Mouse (Mus musculus) brain, adult 2 months (tissue): ENCODE measurements around the gene Foxg1.
A peak's percentile ranks its signal among the peaks of the same experiment; 100 is the strongest.

Experiments
- DNase-seq: peaks from one replicate; pipeline ENCODE4 v3.0.0; 2011; ENCODE audit warnings: low read depth, low spot score

Foxg1 gene

DNA sequence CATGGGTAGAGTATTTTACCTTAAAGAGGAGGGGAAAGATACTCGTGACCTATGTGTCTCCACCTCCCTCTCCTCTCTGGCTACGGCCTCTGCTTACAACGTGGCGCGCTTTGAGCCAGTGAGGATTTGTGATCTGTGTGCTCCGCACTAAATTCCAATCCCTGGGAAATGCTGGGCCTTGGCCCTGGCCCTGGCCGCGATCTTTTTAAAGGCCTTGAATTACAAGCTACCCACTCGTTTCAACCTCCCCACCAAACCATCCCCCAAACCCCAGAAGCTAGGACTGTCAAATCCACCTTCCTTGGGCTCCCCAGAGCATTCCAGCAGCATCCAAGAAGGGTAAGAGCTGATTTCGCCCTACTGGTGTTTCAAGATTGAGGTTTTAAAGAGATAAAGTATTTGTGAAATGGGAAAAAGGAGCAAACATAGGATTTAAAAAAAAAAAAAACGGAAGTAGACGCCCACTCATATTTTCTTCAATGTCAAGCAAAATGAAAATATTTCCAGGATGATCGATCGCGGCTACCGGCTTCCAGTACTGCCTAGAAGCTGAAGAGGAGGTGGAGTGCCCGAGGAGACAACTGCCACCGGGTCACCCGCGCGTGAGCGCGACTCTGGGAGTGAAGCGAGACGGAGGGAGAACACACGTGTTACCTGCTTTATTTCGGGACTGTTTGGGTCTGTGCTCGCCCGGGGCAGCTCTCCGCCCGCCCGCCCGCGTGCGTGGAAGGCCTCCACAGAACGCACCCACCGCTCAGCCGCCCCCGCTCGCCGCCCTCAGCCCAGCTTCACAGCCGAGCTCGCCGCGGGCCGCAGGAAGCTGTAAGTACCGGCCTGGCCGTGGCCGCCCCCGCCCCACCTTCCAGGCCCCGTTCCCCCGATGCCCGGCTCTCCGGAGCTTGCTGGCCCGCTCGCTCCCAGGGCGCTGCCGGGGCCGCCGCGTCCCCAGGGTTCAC, at the start of gene Foxg1:
Gene Foxg1, plus strand, starts transcription at position 96 of the 956 bp plus-strand sequence.
- peak; percentile 76 for DNase-seq

DNA sequence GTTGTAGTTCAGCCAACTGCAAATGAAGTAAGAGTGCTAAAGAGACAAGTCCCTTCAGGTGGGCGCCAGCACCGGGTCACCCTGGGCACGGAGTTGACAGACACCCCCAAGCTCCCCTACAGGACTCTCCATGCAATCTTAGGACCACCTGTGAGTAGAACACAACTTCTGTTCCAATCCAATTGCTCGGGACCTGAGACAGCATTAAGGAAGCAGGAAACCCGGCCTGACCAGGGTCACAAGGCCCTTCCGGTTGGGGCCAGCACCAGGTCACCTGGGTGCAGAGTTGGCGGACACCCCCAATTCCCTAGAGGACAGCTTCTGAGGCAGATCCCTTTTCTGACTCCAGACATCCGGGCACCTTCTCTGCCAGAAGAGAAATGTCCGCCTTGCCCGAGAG, 32.8 kb upstream of the Foxg1 start:
- DNase-seq: no peak

- DNase-seq: peak; percentile 58
Measured at GRCm38 (mm10) chr12:49368931-49369330, 13.5 kb upstream of the Foxg1 start.

GRCm38 (mm10) chr12:49372170-49372569, 10.3 kb upstream of the Foxg1 start:
- peak; percentile 71 for DNase-seq

DNA sequence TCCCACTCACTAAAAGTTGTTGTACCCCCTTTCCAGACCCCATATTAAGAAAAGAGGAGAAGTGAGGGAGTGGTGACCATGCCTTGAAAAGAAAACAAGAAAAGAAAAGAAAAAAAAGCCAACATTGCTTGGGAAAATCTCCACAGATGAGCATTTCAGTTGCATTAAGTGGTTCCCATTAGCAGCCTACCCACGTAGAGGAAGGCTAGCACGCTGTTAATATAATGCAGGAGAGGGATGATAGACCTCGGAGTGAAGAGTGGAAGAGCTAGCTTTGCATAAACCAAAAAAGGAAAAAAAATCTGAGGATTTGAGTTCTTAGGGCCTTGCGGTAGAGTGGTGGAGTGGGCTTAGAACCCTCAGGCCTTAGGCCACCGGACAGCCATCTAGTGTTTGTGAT, 9.3 kb upstream of the Foxg1 start:
- DNase-seq: no peak

DNA sequence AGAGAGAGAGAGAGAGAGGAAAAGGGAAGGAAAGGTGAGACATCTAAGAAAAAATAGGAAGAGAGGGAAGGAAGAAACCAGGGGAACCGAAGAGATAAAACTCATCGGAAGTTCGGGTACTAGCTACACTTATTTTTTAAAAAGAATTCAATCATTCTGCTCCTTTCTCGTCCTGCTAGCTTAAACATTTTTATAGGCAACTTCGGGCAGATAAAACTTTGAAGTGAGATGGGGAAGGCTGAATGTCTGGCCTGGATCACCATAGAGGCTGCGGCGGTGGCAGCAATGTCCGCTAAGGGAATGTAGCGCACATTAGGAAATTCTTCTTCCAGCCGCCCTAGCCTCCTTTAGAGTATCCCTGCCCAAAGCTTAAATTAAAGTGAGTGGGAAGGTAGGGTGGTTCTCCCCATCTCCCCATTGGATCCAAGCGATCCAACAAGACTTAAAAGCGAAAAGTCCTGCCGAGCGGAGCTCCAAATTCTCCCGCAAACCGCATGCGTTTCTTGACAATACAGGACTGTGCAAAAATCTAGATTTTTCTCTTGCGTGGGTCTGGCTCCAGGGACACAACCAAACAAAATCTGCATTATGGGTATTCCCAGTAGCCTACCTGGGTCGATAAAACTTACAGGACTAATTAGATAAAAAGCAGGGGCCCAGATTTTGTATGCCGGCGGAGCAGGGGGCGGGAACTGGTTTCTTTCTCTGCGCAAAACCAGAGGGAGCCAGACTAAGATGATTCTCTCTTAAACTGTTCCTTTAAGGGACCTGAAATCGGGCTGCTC, 8.4 kb upstream of the Foxg1 start:
- DNase-seq: peak; percentile 50

DNA sequence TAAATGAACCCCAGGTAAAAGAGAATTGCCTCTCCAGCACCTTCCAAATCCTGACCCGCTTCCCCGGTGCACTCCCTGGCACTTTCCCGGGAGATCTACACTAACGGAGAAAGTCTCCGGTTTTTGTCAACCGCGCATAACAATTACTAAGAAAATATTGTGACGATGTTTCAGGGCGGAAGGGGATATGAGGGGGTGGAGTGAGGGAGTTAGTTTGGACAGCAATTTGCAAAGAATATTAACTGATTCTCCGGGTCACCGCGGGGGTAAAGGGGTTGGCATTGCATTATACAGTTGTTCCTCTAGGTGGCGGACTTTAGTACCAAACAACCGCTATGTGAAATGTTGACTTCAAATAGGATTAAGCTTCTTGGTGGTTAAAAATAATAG, 7.9 kb upstream of the Foxg1 start:
- peak; percentile 63 for DNase-seq

DNA sequence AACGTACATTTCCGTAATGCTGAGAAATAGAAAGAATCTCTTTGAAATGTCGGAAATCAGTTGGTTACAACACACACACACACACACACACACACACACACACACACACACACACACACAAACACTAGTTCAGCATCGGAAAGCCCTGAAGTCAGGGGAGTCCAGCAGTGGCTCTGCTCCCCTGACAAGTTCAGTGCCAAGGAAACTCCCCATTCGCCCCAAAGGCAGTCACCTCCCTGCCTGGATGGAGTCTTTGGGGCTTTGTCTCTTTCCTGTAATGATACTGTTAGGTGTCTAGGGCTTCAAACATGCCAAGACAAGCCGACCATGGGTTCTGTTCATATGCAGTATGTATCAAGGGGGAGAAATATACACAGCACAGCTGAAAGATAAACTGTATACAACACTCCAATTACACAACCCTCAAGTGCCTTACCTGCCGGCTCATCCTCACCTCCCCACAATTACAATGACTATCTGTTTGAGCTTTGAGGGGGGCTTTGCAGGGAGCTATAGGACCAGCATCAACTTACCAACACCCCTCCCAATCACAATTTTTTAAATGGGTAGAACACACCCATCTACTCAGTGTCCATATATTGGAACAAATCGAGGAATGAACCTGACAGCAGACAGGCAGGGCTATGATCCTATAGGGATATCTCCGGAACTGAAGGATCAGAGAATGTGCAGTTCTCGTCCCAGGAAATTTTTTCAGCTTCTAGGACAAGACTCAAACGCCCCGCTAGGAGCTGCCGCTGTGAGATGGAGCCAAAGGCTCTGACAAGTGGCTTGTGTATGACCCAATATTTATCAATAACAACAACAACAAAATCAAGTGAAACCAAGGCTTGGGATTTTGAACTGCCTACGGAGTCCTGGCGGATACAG, 6.8 kb upstream of the Foxg1 start:
- peak; percentile 33 for DNase-seq

GRCm38 (mm10) chr12:49376318-49376992, 6.0 kb upstream of the Foxg1 start:
- DNase-seq: peak; percentile 55

DNA sequence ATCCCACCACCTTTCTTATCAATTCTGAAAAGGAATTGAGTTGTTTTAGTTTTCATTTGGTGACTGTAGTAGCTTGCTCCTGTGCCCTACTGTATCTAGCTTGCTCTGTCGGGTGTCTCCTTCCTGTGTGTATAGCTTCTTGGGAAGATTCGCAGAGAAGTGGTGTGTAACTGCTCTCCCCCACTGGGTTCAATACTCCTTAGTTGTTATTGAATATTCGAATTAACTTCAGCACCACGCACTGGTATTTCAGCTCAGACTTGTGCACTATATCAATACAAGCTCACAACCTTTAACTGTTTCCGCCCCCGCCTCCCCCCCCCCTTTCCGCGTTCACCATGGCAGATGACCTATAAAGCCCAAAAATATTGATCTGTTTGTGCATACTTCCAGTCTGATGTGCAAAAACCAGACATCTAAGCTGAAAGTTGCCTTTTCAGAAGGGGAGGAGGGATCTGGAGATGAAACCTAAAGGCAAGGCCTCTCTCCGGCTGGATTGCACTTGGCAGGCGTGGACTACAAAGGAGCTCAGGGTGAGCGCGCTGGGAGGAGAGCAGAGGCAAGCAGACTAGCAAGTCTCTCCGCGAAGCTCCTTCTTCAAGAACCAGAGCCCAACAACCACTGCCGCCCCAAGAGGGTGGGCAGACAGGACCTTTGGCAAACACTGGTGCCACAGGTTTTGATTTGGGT, 5.0 kb upstream of the Foxg1 start:
- DNase-seq: peak; percentile 76

GRCm38 (mm10) chr12:49378920-49379319, 3.5 kb upstream of the Foxg1 start:
- no peak for DNase-seq

- peak; percentile 67 for DNase-seq
Measured at GRCm38 (mm10) chr12:49379446-49379845, 3.0 kb upstream of the Foxg1 start.

GRCm38 (mm10) chr12:49380442-49380841, 2.0 kb upstream of the Foxg1 start:
- DNase-seq: no peak

GRCm38 (mm10) chr12:49381031-49381525, 1.4 kb upstream of the Foxg1 start:
- DNase-seq: no peak

DNA sequence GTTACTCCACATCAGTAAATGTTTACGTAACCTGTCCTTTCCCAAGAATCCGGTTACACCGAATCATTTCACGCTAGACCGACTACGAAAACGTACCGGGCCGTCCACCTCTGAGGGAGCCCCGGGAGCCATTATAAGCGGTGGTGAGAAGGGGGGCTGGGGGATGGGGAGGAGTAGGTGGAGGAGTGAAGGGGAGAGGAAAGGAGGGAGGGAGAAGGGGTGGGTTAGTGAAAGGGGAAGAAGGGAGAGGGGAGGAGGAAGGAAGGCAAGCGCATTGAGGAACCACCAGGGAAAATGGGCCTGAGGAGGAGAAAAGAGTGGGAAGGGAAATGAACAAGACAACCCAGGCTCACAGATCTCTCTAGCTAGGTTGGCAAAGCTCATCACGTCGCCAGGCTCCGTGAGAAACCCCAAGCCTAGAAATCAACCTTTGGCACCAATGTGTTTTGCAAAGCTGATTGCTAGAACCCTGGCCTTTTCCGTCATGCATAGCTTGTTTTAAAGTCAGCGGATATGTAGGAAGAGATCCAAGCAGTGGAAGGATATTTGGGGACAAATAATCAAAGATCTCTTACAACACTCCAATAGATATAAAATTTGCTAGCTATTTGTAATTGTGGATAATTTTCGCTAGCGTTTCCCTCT, 617 bp upstream of the Foxg1 start:
- DNase-seq: peak; percentile 74

- peak; percentile 93 for DNase-seq
Measured at GRCm38 (mm10) chr12:49383521-49384133, 1.2 kb downstream of the Foxg1 start.

GRCm38 (mm10) chr12:49384295-49384875, 1.9 kb downstream of the Foxg1 start:
- DNase-seq: no peak

DNA sequence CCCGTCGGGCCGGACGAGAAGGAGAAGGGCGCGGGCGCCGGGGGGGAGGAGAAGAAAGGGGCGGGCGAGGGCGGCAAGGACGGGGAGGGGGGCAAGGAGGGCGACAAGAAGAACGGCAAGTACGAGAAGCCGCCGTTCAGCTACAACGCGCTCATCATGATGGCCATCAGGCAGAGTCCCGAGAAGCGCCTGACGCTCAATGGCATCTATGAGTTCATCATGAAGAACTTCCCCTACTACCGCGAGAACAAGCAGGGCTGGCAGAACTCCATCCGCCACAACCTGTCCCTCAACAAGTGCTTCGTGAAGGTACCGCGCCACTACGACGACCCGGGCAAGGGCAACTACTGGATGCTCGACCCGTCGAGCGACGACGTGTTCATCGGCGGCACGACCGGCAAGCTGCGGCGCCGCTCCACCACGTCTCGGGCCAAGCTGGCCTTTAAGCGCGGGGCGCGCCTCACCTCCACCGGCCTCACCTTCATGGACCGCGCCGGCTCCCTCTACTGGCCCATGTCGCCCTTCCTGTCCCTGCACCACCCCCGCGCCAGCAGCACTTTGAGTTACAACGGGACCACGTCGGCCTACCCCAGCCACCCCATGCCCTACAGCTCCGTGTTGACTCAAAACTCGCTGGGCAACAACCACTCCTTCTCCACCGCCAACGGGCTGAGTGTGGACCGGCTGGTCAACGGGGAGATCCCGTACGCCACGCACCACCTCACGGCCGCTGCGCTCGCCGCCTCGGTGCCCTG, 2.6 kb downstream of the Foxg1 start, which contains the start of gene Gm43517:
Gene Gm43517, plus strand, starts transcription at position 299 of the 755 bp plus-strand sequence.
- no peak for DNase-seq
